Mouse (Mus musculus) layer of hippocampus, postnatal 25 days (tissue): ENCODE results near the gene Pgk1. TPM values are rescaled to one million over a fixed set of nuclear protein-coding genes. Genes with fewer than 3 reads are reported as not detected.
"Not testable (repeated sequence)": the region's sequence is repeated elsewhere in the genome, so short reads cannot be mapped to it uniquely, and the experiment has no call there.

Source experiments
- DNase-seq, 2 experiments: peaks; one replicate each; pipeline ENCODE4 v3.0.0; 2022; ENCODE audit warnings: mixed read lengths in 2 of 2, low spot score in 1 of 2; ENCODE audit errors: extremely low spot score in 1 of 2
- total RNA-seq, 2 experiments: library from RNA; stranded (reverse); gene quantifications; 2 replicates each; pipeline ENCODE4 v1.2.3; 2021

Pgk1 gene
- total RNA-seq, result 100 to 1,000 TPM; 448 to 493 TPM

- DNase-seq, result peak; percentile 40 to 51
Observed at GRCm38 (mm10) chrX:106186713-106187649, at the start of gene Pgk1. TSS of gene Pgk1 (plus strand) at chrX:106187100.

DNA sequence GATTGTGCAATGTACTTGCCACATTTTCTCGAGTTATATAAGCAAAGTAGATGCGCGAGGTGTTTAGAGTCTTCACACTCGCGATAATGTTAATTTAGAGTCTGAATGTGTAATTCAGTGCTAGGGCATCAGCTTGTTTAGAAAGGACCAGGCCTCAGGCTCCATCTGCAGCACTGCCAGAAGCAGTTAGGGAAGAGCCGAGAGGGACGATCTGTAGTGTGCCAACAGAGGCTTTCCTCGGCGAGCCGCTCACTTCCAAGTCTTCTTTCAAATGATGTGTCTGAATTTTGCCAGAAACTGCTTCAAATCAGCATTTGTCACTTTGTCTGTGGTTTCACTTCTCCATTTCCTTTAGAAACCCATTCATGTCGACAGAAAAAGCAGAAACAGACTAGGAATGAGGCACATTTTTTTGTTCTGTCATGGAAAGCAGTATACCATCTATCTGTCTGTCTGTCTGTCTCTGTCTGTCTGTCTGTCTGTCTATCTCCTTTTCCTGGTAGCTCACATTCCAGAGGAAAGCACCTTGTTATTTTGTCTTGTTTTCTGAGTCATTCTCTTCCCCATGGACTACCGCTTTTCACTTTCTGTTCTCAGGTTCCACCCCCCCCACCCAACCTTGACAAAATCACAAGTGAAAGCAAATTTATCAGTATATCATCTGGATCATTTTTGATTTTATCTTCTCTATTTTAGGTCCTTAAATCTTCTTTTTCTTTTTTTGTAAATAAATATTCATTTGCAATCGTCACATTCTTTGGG, 47.4 kb upstream of the Pgk1 start:
- no peak for DNase-seq

- no peak for DNase-seq
Observed at GRCm38 (mm10) chrX:106142936-106143335, 44.0 kb upstream of the Pgk1 start, which contains the start of gene Tlr13. TSS of gene Tlr13 (plus strand) at chrX:106143204.

DNA sequence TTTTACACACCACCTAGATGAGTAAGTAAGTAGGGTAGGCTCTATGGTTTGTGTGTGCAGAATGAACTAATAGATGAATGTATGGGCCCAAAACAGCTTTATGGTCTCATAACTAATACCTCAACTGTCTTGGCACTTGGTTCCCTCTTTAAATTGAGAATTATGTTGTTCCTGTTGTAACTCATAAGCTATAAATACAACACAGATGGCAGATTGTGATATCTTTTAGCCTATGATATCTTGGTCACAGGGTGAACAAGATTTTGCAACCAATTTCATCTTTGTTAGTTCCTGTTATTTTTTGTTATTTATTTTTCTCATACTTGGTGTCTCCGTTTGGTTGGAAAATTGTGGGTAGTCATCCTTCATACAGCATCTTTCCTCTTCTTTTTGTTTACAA, 38.7 kb upstream of the Pgk1 start:
- no peak for DNase-seq

DNA sequence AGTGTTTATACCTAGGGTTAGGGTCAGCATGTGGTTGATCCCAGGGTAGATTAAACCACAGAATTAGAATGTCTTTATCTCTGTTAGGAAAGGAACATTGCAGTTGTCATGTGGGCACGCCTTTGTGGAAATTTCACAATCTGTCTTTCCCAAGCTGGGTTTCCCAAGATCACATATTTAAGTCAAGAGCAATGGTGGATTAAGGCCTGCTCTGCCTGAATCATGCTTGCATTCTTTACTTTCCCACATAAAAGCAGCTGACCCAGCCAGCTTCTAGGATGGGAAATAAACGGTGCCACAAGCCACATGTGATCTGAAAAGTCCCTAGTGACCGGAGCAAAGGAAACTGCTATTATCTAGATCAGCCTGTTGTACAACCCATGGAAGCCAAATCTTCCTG, 37.4 kb upstream of the Pgk1 start:
- DNase-seq, result no peak

DNA sequence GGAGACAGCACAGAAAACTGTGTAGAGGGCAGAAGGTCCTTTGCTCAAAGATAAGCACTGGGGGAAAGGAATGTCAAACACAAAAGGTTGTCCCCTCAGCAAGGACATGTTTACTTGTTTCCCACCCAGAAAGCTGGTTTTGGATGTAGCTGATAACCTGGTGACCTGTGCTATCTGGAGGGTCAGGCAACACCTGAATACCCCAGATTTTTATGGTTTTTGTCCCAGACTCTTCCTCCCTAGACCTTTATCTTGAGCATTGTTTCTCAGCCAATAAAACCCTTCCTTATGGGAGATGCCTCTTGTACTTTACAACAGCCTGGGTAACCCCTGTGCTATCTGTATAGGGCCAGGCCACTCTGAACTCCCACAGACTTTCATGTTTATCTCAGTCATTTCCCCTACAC, 32.7 kb upstream of the Pgk1 start:
- no peak for DNase-seq

DNA sequence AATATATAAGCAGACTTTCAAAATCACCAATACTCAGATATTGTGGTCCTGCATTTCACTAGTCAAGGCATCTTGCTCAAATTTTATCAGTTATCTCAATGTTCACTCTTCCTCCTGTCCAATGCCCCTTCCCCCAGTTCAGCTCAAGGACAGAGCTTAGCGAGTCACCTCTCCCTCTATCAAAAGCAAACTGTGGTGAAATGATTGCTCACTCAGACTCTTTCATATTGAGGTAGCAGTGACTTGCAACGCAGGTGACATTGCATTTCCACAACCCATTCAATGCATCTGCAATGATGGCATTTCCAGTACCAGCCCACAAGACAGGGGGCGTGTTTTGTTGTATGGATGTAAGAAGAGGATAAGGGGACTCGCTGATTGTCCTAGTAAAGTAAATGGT, 31.0 kb upstream of the Pgk1 start:
- no peak for DNase-seq

GRCm38 (mm10) chrX:106163995-106164394, 22.9 kb upstream of the Pgk1 start:
- DNase-seq, result no peak

DNA sequence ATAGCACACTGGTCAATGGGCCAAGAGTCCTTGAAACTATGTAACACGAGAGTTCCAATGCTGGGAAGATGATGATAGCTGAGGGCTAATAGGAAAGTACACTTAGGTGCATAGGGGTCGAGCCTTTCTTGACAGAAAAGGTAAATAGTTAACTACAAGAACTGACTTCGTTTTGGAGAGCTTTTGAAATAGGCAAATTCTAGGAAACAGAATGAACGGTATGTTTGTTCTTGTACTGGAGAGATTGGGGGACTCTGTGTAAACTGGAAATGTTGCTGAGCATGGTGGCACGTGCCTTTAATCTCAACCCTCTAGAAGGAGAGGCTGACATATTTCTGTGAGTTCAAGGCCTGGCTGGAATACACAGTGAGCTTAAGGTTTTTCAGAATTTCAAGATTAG, 22.3 kb upstream of the Pgk1 start:
- DNase-seq, result no peak

DNA sequence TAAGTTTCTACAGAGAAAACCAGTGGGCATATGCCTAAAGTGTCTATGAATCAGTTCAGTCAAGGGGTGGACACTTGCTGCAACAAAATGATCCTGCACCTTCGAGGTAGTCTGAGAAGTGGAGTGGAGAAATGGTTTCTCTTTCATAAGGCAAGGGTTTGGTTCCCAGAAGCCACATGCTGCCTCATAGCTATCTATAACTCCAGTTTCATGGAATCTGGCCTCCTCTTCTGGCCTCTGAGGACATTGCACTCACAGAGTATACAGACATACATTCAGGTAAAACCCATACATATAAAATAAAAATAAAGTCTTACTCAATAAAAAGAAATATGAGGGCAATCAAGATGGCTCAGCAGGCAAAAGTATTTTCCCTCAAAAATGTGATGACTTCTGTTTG, 21.8 kb upstream of the Pgk1 start:
- DNase-seq, result no peak

DNA sequence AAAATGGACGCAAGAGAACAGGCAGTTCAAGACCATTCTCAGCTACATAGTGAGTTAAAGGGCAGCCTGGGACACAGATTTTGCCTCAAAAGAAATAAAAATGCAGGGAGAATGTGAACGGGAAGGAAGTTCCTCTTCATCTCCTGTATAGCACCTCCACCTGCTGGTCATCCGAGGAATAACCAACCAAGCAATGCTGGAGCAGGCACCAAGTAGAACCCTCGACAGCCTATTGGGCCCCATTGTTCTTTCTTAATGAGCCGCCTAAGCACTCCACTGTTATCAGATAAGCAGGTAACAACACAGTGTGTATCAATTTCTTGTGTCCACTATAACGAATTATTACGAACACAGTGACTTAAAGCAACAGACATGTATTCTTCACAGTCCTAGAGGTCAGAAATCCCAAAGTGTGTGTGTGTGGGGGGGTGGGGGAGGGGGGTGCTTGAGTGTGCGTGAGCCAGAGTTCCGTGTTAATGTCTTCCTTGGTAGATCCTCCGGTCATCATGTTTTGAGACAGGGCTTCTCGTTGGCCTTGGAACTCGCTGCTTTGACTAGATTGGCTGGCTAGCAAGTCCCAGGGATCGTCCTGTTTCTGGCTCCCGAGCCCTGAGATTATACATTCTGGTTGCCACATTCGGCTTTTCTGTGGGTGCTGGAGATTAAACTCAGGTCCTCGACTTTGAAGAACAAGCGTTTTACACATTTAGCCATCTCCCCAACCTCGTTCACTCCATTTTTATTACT, 15.6 kb upstream of the Pgk1 start:
- peak; percentile 33 to 73 for DNase-seq

DNA sequence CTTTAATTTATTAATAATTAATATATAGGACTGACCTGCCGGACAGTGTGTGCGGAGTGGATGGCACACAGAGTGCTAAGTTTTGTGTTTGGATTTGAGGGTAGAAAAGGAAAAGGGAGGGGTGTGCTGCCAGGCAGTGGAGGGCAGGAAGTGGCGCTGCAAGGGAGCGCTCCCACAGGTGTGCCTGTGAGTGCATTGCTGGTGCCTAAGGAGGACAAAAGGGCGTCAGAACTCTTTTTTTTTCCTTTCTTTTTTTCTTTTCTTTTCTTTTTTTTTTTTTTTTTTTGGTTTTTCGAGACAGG, 15.1 kb upstream of the Pgk1 start:
- DNase-seq, result no peak

DNA sequence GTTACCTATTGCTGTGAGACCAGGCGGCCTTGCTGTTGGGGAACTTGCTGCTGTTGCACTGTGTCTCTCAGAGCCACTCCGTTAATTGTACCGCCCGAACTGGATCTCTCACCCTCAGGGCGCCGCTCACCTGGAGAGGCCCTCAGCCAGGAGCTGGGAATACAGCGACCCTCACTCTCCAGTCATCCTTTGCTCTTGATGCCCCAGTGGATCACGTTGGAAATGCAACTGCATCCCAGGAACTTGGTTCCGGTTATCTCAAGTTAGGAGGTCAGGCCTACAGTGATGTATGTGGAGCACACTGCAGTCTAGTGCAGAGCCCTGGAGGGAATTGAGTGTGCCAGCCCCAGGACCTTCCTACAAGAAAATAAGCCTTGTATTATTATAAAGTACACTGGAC, 10.6 kb upstream of the Pgk1 start:
- no peak for DNase-seq

DNA sequence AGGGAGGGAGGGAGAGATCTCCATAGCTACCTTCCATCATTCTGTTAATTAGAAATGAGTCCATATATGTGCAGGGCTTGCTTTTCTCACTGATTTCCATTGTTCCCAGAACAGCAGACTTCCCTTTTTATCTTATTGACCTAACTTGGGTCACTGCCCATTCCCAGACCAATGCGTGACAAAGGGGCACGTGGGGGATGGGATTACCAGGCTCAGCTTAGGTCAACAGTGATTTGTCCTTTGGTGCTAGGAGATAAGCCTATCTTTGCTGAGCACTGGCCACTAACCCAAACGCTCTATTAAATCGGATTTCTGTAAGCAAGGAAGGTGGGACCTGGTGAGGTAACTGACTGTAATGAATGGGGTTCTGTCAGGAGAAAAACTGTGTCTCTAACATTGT, 2.6 kb upstream of the Pgk1 start:
- no peak for DNase-seq

DNA sequence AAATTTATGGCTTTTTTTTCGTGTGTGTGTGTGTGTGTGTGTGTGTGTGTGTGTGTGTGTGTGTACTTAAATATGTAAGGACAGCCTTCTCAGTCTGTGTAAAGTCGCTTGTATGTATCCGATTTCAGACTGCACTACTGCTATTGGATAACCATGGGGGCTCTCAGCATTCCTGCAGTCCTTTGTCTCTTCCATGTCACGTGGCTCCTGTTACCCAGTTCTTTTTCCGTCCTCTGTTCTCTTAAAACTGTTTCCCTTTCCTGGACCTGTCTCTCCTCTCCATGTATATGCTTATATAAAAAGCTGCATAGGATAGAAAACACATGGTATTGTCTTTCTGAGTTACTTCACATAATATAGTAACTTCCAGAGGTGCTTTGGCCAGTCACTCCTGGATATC, 1.2 kb upstream of the Pgk1 start:
- DNase-seq, result no peak

DNA sequence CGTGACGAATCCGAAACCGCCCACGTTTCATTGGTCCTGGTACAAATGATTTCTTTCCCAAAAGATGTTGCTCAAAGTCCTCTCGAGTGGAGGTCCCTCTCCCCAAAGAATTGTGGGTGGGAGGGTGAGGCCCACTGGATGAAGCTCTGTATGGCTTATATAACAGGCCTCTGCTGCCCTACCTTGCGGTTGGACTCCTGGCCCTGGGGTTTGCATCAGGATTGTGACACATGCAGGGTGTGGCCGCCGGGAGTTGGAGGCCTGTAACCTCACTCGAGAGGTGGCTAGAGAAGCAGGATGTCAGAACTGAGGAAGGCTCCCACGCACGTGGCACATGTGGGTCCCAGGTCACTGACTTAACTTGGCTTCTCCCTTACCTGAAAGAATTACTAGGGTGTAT, 837 bp downstream of the Pgk1 start:
- no peak for DNase-seq

DNA sequence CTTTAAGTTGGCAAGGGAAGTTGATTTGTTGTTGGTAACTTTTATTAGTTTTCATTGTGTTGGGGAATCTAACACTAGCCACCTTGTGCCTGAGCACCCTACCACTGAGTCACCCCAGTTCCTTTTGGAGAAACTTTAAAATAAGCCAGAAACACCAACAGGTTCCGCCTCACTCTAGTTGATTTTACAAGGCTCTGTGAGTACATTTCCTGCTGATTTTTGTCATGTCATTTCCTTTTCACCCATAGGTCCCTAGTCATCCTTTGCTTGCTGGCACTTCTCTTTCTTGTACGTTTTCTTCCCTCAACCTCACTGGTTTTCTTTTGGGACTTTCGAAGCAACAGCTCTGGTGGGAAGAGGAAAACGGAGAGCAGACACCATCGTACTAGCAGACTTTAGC, 2.5 kb downstream of the Pgk1 start:
- DNase-seq, result no peak

GRCm38 (mm10) chrX:106190091-106190490, 3.2 kb downstream of the Pgk1 start:
- DNase-seq, result no peak

GRCm38 (mm10) chrX:106194361-106194760, 7.5 kb downstream of the Pgk1 start:
- DNase-seq, result not testable (repeated sequence)

GRCm38 (mm10) chrX:106197308-106197707, 10.4 kb downstream of the Pgk1 start:
- no peak for DNase-seq

DNA sequence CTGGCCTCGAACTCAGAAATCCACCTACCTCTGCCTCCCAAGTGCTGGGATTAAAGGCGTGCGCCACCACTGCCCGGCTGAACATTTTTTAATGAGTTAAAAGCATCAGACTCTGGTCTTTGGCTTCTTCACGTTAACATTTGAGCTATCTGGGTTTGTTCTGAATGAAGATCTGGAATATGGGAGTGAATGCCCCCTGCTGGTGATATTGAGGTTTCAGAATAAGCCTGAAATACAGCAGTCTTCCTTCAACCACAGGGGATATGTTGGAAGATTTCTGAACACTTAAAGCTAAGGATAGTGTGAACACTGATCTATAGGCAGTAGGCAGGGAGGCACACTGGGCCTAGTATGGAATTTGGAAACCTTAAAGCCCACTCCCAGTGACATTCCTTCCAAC, 12.0 kb downstream of the Pgk1 start:
- DNase-seq, result no peak
